Mouse (Mus musculus) gastrocnemius, adult 2 months (tissue): ENCODE data around the gene Klk13. TPM values are rescaled to one million over a fixed set of nuclear protein-coding genes. Genes with fewer than 3 reads are reported as not detected.
"Not testable (repeated sequence)": the region's sequence is repeated elsewhere in the genome, so short reads cannot be mapped to it uniquely, and the experiment has no call there.

Experiments
- DNase-seq: peaks from one replicate; pipeline ENCODE4 v3.0.0; 2022
- H3K27ac ChIP-seq: fragments of 200-600 bp; 2 replicates; pipeline ENCODE4 v1.8.1; 2022; ENCODE audit warnings: mild to moderate bottlenecking
- H3K4me3 ChIP-seq: fragments of 200-600 bp; 2 replicates; pipeline ENCODE4 v1.8.1; 2022; ENCODE audit warnings: mild to moderate bottlenecking, moderate library complexity
- CTCF ChIP-seq: fragments of 200-600 bp; IDR thresholded peaks from 2 replicates; pipeline ENCODE4 v1.8.1; 2022; ENCODE audit warnings: antibody characterized with exemption, mild to moderate bottlenecking, moderate library complexity
- intact Hi-C: fragments of 180-260 bp; cut with DNase I; formaldehyde crosslinking; loops from one replicate; pipeline ENCODE4 v1.15.1; 2025
- long read RNA-seq, 2 experiments: library from polyadenylated mRNA; stranded (forward); transcript quantifications; one replicate each; pipeline ENCODE4 v2.0.0; 2021
- total RNA-seq, 2 experiments: library from RNA; stranded (reverse); gene quantifications; 2 replicates each; pipeline ENCODE4 v1.2.3; 2021

The Klk13 gene
- under 1 TPM in 1 of 2 experiments, not detected in 1; 0.22 TPM for total RNA-seq
- long read RNA-seq, experiment 1: 0 reads
- long read RNA-seq, experiment 2: 0 reads

GRCm38 (mm10) chr7:43712267-43712666 lies at the start of gene Klk13:
Klk13 (plus strand) TSS chr7:43712567.
- H3K27ac ChIP-seq: no peak within 1 kb of the TSS
- H3K4me3 ChIP-seq: no peak within 1 kb of the TSS
- DNase-seq: no peak
- no peak for TF ChIP-seq CTCF
- intact Hi-C loops: no loop called here

GRCm38 (mm10) chr7:43662804-43663203 lies 49.6 kb upstream of the Klk13 start:
- intact Hi-C loops: no loop called here
- DNase-seq: no peak
- Histone ChIP-seq H3K27ac (no peak overlapping the region), H3K4me3 (no peak overlapping the region)
- TF ChIP-seq CTCF: no peak

- H3K4me3 ChIP-seq, intact Hi-C loops, H3K27ac ChIP-seq, DNase-seq: not testable (repeated sequence)
Measured at GRCm38 (mm10) chr7:43667221-43667620, 45.1 kb upstream of the Klk13 start.

- Histone ChIP-seq H3K4me3 (no peak overlapping the region), H3K27ac (no peak overlapping the region)
- intact Hi-C loops: no loop called here
- no peak for DNase-seq
- peak; percentile 18; the same call in 1 of the 2 replicates for TF ChIP-seq CTCF
Measured at GRCm38 (mm10) chr7:43668582-43668981, 43.8 kb upstream of the Klk13 start.

- H3K4me3 ChIP-seq: peak overlapping the region; percentile 95
- no peak for TF ChIP-seq CTCF
- DNase-seq: no peak
- intact Hi-C loops: loop anchor here (2.0 to 10.0 kb wide), 2 partner anchors 90 to 386 kb away; no protein-coding TSS in a partner anchor
- H3K27ac ChIP-seq: peak overlapping the region; percentile 92
Measured at GRCm38 (mm10) chr7:43671064-43671808, 41.1 kb upstream of the Klk13 start.

- no peak for TF ChIP-seq CTCF
- intact Hi-C loops: loop anchor here (2.0 to 10.0 kb wide), 2 partner anchors 91 to 387 kb away; no protein-coding TSS in a partner anchor
- H3K27ac ChIP-seq: peak within 1 kb of the TSS; percentile 92
Measured at GRCm38 (mm10) chr7:43671809-43672580, 40.4 kb upstream of the Klk13 start, which contains the start of gene Ctu1. Ctu1 (plus strand) TSS chr7:43672016.

GRCm38 (mm10) chr7:43672581-43673260 lies 39.6 kb upstream of the Klk13 start:
- no peak for TF ChIP-seq CTCF
- intact Hi-C loops: loop anchor here (10.0 kb wide), 1 partner anchor 388 kb away; no protein-coding TSS in a partner anchor
- peak overlapping the region; percentile 92 for H3K27ac ChIP-seq
- H3K4me3 ChIP-seq: peak overlapping the region; percentile 95
- no peak for DNase-seq

More at GRCm38 (mm10) chr7:43671809-43672580, 40.4 kb upstream of the Klk13 start, which contains the start of gene Ctu1:
- peak within 1 kb of the TSS; percentile 95 for H3K4me3 ChIP-seq
- peak; percentile 95 for DNase-seq

GRCm38 (mm10) chr7:43675091-43675490 lies 37.3 kb upstream of the Klk13 start:
- Histone ChIP-seq H3K27ac (no peak overlapping the region), H3K4me3 (no peak overlapping the region)
- intact Hi-C loops: loop anchor here (10.0 kb wide), 1 partner anchor 390 kb away; no protein-coding TSS in a partner anchor
- no peak for TF ChIP-seq CTCF
- DNase-seq: no peak

- peak; percentile 45 for DNase-seq
- intact Hi-C loops: loop anchor here (10.0 kb wide), 1 partner anchor 394 kb away; no protein-coding TSS in a partner anchor
- TF ChIP-seq CTCF: peak; percentile 72
- Histone ChIP-seq H3K4me3 (no peak overlapping the region), H3K27ac (no peak overlapping the region)
Measured at GRCm38 (mm10) chr7:43678517-43678916, 33.9 kb upstream of the Klk13 start.

- no peak overlapping the region for H3K4me3 ChIP-seq
- TF ChIP-seq CTCF: peak; percentile 85
- H3K27ac ChIP-seq: no peak overlapping the region
- peak; percentile 57 for DNase-seq
- intact Hi-C loops: loop anchor here (5.0 kb wide), 2 partner anchors 101 to 211 kb away; partner anchors contain the start of gene Klk10
Measured at GRCm38 (mm10) chr7:43680960-43681359, 31.4 kb upstream of the Klk13 start.

- intact Hi-C loops: loop anchor here (5.0 kb wide), 2 partner anchors 100 to 210 kb away; partner anchors contain the start of gene Klk10
- H3K27ac ChIP-seq, DNase-seq, H3K4me3 ChIP-seq: not testable (repeated sequence)
- peak; percentile 10; the same call in 1 of the 2 replicates for TF ChIP-seq CTCF
Measured at GRCm38 (mm10) chr7:43682511-43682910, 29.9 kb upstream of the Klk13 start.

GRCm38 (mm10) chr7:43685088-43685487 lies 27.3 kb upstream of the Klk13 start:
- intact Hi-C loops: no loop called here
- Histone ChIP-seq H3K4me3 (no peak overlapping the region; the same call in 1 of the 2 replicates), H3K27ac (peak overlapping the region; percentile 46; the same call in 1 of the 2 replicates)
- DNase-seq: no peak
- no peak for TF ChIP-seq CTCF
